Mouse (Mus musculus) lung, postnatal 0 days (tissue): ENCODE data around the gene Nppb. TPM values are rescaled to one million over a fixed set of nuclear protein-coding genes. Genes with fewer than 3 reads are reported as not detected.

Source experiments
- ATAC-seq: fragments of 200-750 bp; cut with Nextera tagmentation; 2 replicates; pipeline ENCODE4 v1.8.0; 2017; ENCODE audit warnings: moderate library complexity
- DNase-seq: peaks from one replicate; pipeline ENCODE4 v3.0.0-alpha.2; 2016; ENCODE audit warnings: low spot score
- H3K27ac ChIP-seq: fragments of 300-500 bp; sonication (generic); 2 replicates; pipeline ENCODE4 v1.5.1; 2014; ENCODE audit warnings: antibody characterized with exemption, mild to moderate bottlenecking, low read length, mixed read lengths
- H3K27me3 ChIP-seq: fragments of 300-500 bp; sonication (generic); replicated peaks from 2 replicates; pipeline ENCODE4 v1.6.1; 2014; ENCODE audit warnings: low read length, mixed read lengths; ENCODE audit not compliant: insufficient read depth
- H3K36me3 ChIP-seq: fragments of 300-500 bp; sonication (generic); 2 replicates; pipeline ENCODE4 v1.6.1; 2014; ENCODE audit warnings: low read length, mixed read lengths; ENCODE audit not compliant: insufficient read depth
- H3K4me1 ChIP-seq: fragments of 300-500 bp; sonication (generic); 2 replicates; pipeline ENCODE4 v1.6.1; 2014; ENCODE audit warnings: antibody characterized with exemption, low read depth, low read length, mixed read lengths; ENCODE audit not compliant: insufficient read depth
- H3K4me2 ChIP-seq: fragments of 300-500 bp; sonication (generic); replicated peaks from 2 replicates; pipeline ENCODE4 v1.6.1; 2014; ENCODE audit warnings: low read depth, mild to moderate bottlenecking, low read length, moderate library complexity, mixed read lengths
- H3K4me3 ChIP-seq: fragments of 300-500 bp; sonication (generic); 2 replicates; pipeline ENCODE4 v1.5.1; 2014; ENCODE audit warnings: low read depth, low read length
- H3K9ac ChIP-seq: fragments of 300-500 bp; sonication (generic); replicated peaks from 2 replicates; pipeline ENCODE4 v1.6.1; 2014; ENCODE audit warnings: low read depth, mild to moderate bottlenecking
- H3K9me3 ChIP-seq: fragments of 300-500 bp; sonication (generic); 2 replicates; pipeline ENCODE4 v1.6.1; 2016; ENCODE audit warnings: low read length, mixed read lengths
- CTCF ChIP-seq: IDR thresholded peaks from 2 replicates; pipeline ENCODE4 v1.5.1; 2016; ENCODE audit warnings: antibody characterized with exemption, mild to moderate bottlenecking
- EP300 ChIP-seq: IDR thresholded peaks from 2 replicates; pipeline ENCODE4 v1.6.1; 2016; ENCODE audit warnings: antibody characterized with exemption, mild to moderate bottlenecking, control low read depth
- WGBS: fragments of 180-500 bp; shearing (Covaris S2); extraction: QIAGEN DNeasy Blood & Tissue Kit; methylation state at CpG from one replicate; pipeline ENCODE4 v1.1.7; 2014; 5-methylcytosine and 5-hydroxymethylcytosine counted together
- polyA plus RNA-seq: library from polyadenylated mRNA; unstranded; fragments of >200 nt; fragmentation: Nextera tagmentation; extraction: Ambion mirVana; gene quantifications from 2 replicates; pipeline ENCODE4 v1.2.1, GENCODE M21; 2015

The Nppb gene
- polyA plus RNA-seq, result not detected in 2 replicates

DNA sequence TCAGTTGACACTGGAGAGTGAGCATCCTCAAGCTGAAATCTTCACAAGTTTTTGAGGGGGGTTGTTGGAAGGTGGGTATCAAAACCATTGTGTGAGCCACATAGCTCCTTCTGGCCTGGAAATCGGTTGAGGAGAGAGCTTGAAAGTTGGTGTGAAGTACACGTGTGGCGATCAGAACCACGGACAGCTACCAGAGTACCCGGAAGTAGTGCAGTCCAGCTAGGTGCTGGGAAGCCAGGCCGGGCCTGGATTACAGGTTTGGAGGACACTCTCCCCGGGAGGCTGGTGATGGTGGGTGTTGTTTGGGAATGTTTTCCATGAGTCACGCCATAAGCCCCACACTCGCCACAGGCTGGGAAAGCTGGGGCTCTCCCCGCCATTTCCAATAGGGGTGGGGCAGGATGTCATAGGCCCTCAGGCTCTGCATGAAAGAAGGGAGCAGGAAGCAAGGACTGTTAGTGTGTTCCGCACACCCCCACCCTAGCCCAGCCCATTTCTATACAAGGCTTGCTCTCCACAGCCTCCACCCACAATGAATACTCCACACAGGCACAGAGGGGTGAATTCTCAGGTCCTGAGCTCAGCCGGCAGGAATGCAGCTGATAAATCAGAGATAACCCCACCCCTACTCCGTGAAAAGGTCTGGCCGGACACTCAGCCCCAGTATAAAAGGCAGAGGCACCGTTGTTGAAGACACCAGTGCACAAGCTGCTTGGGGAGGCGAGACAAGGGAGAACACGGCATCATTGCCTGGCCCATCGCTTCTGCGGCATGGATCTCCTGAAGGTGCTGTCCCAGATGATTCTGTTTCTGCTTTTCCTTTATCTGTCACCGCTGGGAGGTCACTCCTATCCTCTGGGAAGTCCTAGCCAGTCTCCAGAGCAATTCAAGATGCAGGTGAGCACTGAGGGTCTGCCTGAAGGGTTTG lies at the start of gene Nppb:
TSS of gene Nppb (plus strand) at position 584 of the 928 bp plus-strand sequence.
- ATAC-seq, result no peak; the same call in 1 of the 2 replicates
- Histone ChIP-seq H3K36me3 (no peaks in the 10 kb centered on the region), H3K4me1 (no peaks in the 10 kb centered on the region), H3K27ac (no peak within 1 kb of the TSS), H3K4me2 (no peak within 1 kb of the TSS), H3K27me3 (no peaks in the 10 kb centered on the region), H3K9me3 (no peaks in the 10 kb centered on the region), H3K9ac (no peak within 1 kb of the TSS), H3K4me3 (no peak within 1 kb of the TSS)
- TF ChIP-seq CTCF, result no peak
- WGBS, result 27% methylated on average over 20 of the region's 20 CpGs
- peak; percentile 31 for DNase-seq

DNA sequence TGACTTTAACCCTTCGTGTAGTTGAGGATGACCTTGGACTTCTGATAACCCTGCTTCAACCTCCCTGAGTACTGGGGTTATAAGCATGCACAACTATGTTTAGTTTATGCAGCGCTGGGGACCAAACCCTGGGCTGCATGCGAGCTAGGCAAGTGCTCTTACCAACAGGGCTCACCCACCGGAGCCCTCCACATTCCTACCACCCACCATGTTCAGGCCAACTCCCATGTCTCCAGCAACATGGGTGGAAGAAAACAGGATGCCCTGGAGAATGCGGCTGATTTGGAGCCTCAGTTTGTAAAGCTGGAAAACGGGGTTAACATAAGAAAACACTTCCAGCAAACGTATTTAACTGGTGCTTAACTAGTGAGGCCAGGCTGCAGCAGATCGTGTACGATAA lies 49.7 kb upstream of the Nppb start:
- Histone ChIP-seq H3K36me3 (no peaks in the 10 kb centered on the region), H3K4me1 (peaks cover 3% of the 10 kb centered on the region; the same call in 1 of the 2 replicates), H3K9ac (peak overlapping the region; percentile 76), H3K9me3 (no peaks in the 10 kb centered on the region), H3K4me3 (peak overlapping the region; percentile 74), H3K27me3 (no peaks in the 10 kb centered on the region), H3K27ac (peak overlapping the region; percentile 78; the same call in 1 of the 2 replicates), H3K4me2 (peak overlapping the region; percentile 81)
- DNase-seq, result no peak
- no peak for ATAC-seq
- 13% methylated on average over 9 of the region's 9 CpGs for WGBS
- no peak for TF ChIP-seq EP300
- TF ChIP-seq CTCF, result no peak

DNA sequence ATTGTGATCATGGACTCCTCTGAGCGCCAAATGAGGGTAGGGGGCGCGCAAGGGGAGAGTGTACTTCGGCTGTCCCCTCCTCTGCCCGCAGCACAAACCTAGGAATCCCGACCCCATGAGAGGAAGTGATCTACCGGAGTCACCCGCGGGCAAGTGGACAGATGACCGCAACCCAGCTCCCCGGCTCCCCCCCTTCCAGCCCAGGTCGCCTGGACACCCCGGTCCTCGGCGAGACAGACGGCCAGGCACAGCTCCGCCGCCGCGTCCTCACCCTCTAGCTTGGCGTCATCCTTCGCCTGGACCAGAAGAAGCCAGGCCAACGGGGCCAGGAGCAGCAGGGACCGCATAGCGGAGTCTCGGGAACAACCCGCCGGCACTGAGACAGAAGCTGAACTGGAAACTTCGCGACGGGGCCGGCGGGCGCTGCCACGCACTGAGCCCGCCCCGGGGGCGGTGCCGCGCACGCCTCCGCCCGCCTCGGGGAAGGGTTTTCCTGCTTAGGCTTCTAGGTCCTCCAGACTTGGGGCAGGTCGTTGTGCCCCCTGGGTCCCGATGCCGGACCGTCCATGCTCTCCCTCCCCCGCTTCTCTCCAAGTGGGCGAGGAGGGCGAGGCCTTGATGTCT lies 49.1 kb upstream of the Nppb start, which contains the start of gene Plod1:
TSS of gene Plod1 (minus strand) at position 437 of the 624 bp plus-strand sequence.
- no peaks in the 10 kb centered on the region for H3K36me3 ChIP-seq
- under 1% methylated on average over 47 of the region's 51 CpGs for WGBS
- H3K4me3 ChIP-seq, result peak within 1 kb of the TSS; percentile 74
- peak within 1 kb of the TSS; percentile 81 for H3K4me2 ChIP-seq
- DNase-seq (peak; percentile 86), ATAC-seq (peak; percentile 77)
- H3K9me3 ChIP-seq, result no peaks in the 10 kb centered on the region
- peaks cover 3% of the 10 kb centered on the region; the same call in 1 of the 2 replicates for H3K4me1 ChIP-seq
- H3K9ac ChIP-seq, result peak within 1 kb of the TSS; percentile 76
- no peaks in the 10 kb centered on the region for H3K27me3 ChIP-seq
- TF ChIP-seq EP300 (no peak), CTCF (peak; percentile 25; the same call in 1 of the 2 replicates)
- peak within 1 kb of the TSS; percentile 78 for H3K27ac ChIP-seq

DNA sequence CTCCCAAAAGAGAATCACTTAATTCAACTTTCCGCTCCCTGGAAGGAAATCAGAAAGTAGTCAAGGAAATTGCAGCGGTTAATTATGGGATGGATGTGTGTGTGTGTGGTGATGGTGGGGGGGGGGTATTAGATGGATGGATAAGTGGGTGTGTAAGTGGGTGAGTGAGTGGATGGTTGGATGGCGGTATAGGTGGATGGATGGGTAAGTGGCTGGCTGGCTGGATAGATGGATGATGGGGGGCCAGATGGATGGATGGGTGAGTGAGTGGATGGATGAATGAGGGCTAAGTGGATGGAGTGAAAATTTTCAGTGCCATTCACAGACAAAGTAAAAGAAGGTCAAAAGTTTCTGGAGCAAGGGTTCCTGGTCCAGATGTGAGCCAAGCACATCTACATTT lies 48.6 kb upstream of the Nppb start:
- H3K4me2 ChIP-seq, result peak overlapping the region; percentile 81
- no peaks in the 10 kb centered on the region for H3K27me3 ChIP-seq
- H3K27ac ChIP-seq, result peak overlapping the region; percentile 78
- no peak for TF ChIP-seq EP300
- no peak for TF ChIP-seq CTCF
- H3K9ac ChIP-seq, result peak overlapping the region; percentile 76
- H3K9me3 ChIP-seq, result no peaks in the 10 kb centered on the region
- peak overlapping the region; percentile 74 for H3K4me3 ChIP-seq
- ATAC-seq, result no peak
- WGBS, result 34% methylated on average over 3 of the region's 3 CpGs
- no peaks in the 10 kb centered on the region for H3K36me3 ChIP-seq
- no peak for DNase-seq
- H3K4me1 ChIP-seq, result peaks cover 9% of the 10 kb centered on the region; the same call in 1 of the 2 replicates

DNA sequence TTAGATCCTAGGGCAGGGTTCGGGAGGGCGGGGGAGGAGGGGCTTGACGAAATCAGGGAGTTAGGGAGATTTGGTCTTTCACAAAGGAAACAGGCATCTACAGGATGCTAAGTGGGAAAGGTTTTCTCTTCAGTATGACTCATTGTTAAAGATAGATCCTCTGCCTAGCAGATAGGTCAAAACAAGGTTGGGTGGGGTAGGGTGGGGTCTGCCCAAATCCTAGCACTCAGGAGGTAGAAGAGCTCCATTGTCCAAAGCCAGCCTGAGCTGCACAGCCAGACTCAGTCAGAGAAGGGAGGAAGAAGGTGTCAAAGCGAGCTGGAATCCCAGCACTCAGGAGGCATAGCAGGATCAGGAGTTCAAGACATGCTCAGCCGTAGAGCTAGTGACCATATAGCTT lies 48.1 kb upstream of the Nppb start:
- 60% methylated on average over 5 of the region's 5 CpGs for WGBS
- peak; percentile 15 for DNase-seq
- H3K9ac ChIP-seq, result no peak overlapping the region
- no peaks in the 10 kb centered on the region for H3K9me3 ChIP-seq
- ATAC-seq, result no peak
- H3K27me3 ChIP-seq, result no peaks in the 10 kb centered on the region
- peaks cover 12% of the 10 kb centered on the region; the same call in 1 of the 2 replicates for H3K4me1 ChIP-seq
- H3K36me3 ChIP-seq, result no peaks in the 10 kb centered on the region
- H3K4me3 ChIP-seq, result no peak overlapping the region
- no peak for TF ChIP-seq CTCF
- no peak for TF ChIP-seq EP300
- no peak overlapping the region for H3K4me2 ChIP-seq
- peak overlapping the region; percentile 68 for H3K27ac ChIP-seq
